Mouse (Mus musculus): Measurements from ENCODE around the gene Pttg1ip.
A peak's percentile ranks its signal among the peaks of the same experiment; 100 is the strongest.

The Pttg1ip gene

GRCm38 (mm10) chr10:77605908-77606826, 24.6 kb downstream of the Pttg1ip start, which contains the start of the genes Sumo3 and Gm49325:
Gene Sumo3 (plus strand): TSS chr10:77606097.
Gene Gm49325 (plus strand): TSS chr10:77606197.
- H3K4me1 ChIP-seq (replicated peaks; ENCODE audit: low read depth, low read length), result peaks cover 88% of the 10 kb centered on the region
- no peak for TF ChIP-seq POU5F1 (IDR thresholded peaks at IDR 0.05; ENCODE audit: borderline replicate concordance, low read length)
- no peak for TF ChIP-seq NANOG (IDR thresholded peaks at IDR 0.05; ENCODE audit: borderline replicate concordance, low read length)
- TF ChIP-seq CTCF (conservative IDR thresholded peaks at IDR 0.05; ENCODE audit: low read length), result no peak
- H3K4me3 ChIP-seq (replicated peaks; ENCODE audit: low read length), result peak within 1 kb of the TSS; percentile 97
- no peaks in the 10 kb centered on the region for H3K27me3 ChIP-seq (ENCODE audit: insufficient read depth, low read length)
- H3K9me3 ChIP-seq (ENCODE audit: low read length), result no peaks in the 10 kb centered on the region
- H3K36me3 ChIP-seq (ENCODE audit: insufficient read depth, low read length), result peaks cover 38% of the 10 kb centered on the region

GRCm38 (mm10) chr10:77606855-77607254, 25.3 kb downstream of the Pttg1ip start:
- H3K4me1 ChIP-seq (replicated peaks; ENCODE audit: low read depth, low read length), result peaks cover 88% of the 10 kb centered on the region
- peaks cover 45% of the 10 kb centered on the region for H3K36me3 ChIP-seq (ENCODE audit: insufficient read depth, low read length)
- TF ChIP-seq NANOG (IDR thresholded peaks at IDR 0.05; ENCODE audit: borderline replicate concordance, low read length), result no peak
- TF ChIP-seq CTCF (conservative IDR thresholded peaks at IDR 0.05; ENCODE audit: low read length), result no peak
- no peak for TF ChIP-seq POU5F1 (IDR thresholded peaks at IDR 0.05; ENCODE audit: borderline replicate concordance, low read length)
- no peaks in the 10 kb centered on the region for H3K27me3 ChIP-seq (ENCODE audit: insufficient read depth, low read length)
- H3K4me3 ChIP-seq (replicated peaks; ENCODE audit: low read length), result peak overlapping the region; percentile 97
- no peaks in the 10 kb centered on the region for H3K9me3 ChIP-seq (ENCODE audit: low read length)

GRCm38 (mm10) chr10:77607441-77607840, 25.9 kb downstream of the Pttg1ip start:
- H3K4me1 ChIP-seq (replicated peaks; ENCODE audit: low read depth, low read length), result peaks cover 88% of the 10 kb centered on the region
- TF ChIP-seq POU5F1 (IDR thresholded peaks at IDR 0.05; ENCODE audit: borderline replicate concordance, low read length), result no peak
- no peak for TF ChIP-seq NANOG (IDR thresholded peaks at IDR 0.05; ENCODE audit: borderline replicate concordance, low read length)
- TF ChIP-seq CTCF (conservative IDR thresholded peaks at IDR 0.05; ENCODE audit: low read length), result no peak

GRCm38 (mm10) chr10:77608589-77608988, 27.1 kb downstream of the Pttg1ip start:
- H3K9me3 ChIP-seq (ENCODE audit: low read length), result no peaks in the 10 kb centered on the region
- no peaks in the 10 kb centered on the region for H3K27me3 ChIP-seq (ENCODE audit: insufficient read depth, low read length)
- peak overlapping the region; percentile 97 for H3K4me3 ChIP-seq (replicated peaks; ENCODE audit: low read length)
- TF ChIP-seq CTCF (conservative IDR thresholded peaks at IDR 0.05; ENCODE audit: low read length), result no peak
- no peak for TF ChIP-seq POU5F1 (IDR thresholded peaks at IDR 0.05; ENCODE audit: borderline replicate concordance, low read length)
- no peak for TF ChIP-seq NANOG (IDR thresholded peaks at IDR 0.05; ENCODE audit: borderline replicate concordance, low read length)
- H3K4me1 ChIP-seq (replicated peaks; ENCODE audit: low read depth, low read length), result peaks cover 87% of the 10 kb centered on the region
- peaks cover 62% of the 10 kb centered on the region for H3K36me3 ChIP-seq (ENCODE audit: insufficient read depth, low read length)

More at GRCm38 (mm10) chr10:77607441-77607840, 25.9 kb downstream of the Pttg1ip start:
- Histone ChIP-seq H3K4me3 (replicated peaks; ENCODE audit: low read length) (peak overlapping the region; percentile 97), H3K9me3 (ENCODE audit: low read length) (no peaks in the 10 kb centered on the region), H3K36me3 (ENCODE audit: insufficient read depth, low read length) (peaks cover 51% of the 10 kb centered on the region), H3K27me3 (ENCODE audit: insufficient read depth, low read length) (no peaks in the 10 kb centered on the region)

GRCm38 (mm10) chr10:77610221-77610961, 28.9 kb downstream of the Pttg1ip start:
- TF ChIP-seq POU5F1 (IDR thresholded peaks at IDR 0.05; ENCODE audit: borderline replicate concordance, low read length) (no peak), NANOG (IDR thresholded peaks at IDR 0.05; ENCODE audit: borderline replicate concordance, low read length) (no peak), CTCF (conservative IDR thresholded peaks at IDR 0.05; ENCODE audit: low read length) (no peak)
- H3K27me3 ChIP-seq (ENCODE audit: insufficient read depth, low read length), result no peaks in the 10 kb centered on the region
- H3K9me3 ChIP-seq (ENCODE audit: low read length), result no peaks in the 10 kb centered on the region
- peaks cover 77% of the 10 kb centered on the region for H3K4me1 ChIP-seq (replicated peaks; ENCODE audit: low read depth, low read length)
- peaks cover 80% of the 10 kb centered on the region for H3K36me3 ChIP-seq (ENCODE audit: insufficient read depth, low read length)
- peak overlapping the region; percentile 57 for H3K4me3 ChIP-seq (replicated peaks; ENCODE audit: low read length)

GRCm38 (mm10) chr10:77613409-77613808, 31.9 kb downstream of the Pttg1ip start:
- Histone ChIP-seq H3K27me3 (ENCODE audit: insufficient read depth, low read length) (no peaks in the 10 kb centered on the region), H3K4me1 (replicated peaks; ENCODE audit: low read depth, low read length) (peaks cover 67% of the 10 kb centered on the region), H3K36me3 (ENCODE audit: insufficient read depth, low read length) (peaks cover 97% of the 10 kb centered on the region), H3K9me3 (ENCODE audit: low read length) (no peaks in the 10 kb centered on the region), H3K4me3 (replicated peaks; ENCODE audit: low read length) (no peak overlapping the region)
- TF ChIP-seq POU5F1 (IDR thresholded peaks at IDR 0.05; ENCODE audit: borderline replicate concordance, low read length), result no peak
- TF ChIP-seq NANOG (IDR thresholded peaks at IDR 0.05; ENCODE audit: borderline replicate concordance, low read length), result no peak
- TF ChIP-seq CTCF (conservative IDR thresholded peaks at IDR 0.05; ENCODE audit: low read length), result no peak

GRCm38 (mm10) chr10:77615647-77616046, 34.1 kb downstream of the Pttg1ip start:
- Histone ChIP-seq H3K27me3 (ENCODE audit: insufficient read depth, low read length) (no peaks in the 10 kb centered on the region), H3K4me3 (replicated peaks; ENCODE audit: low read length) (no peak overlapping the region), H3K36me3 (ENCODE audit: insufficient read depth, low read length) (peaks cover 96% of the 10 kb centered on the region), H3K4me1 (replicated peaks; ENCODE audit: low read depth, low read length) (peaks cover 49% of the 10 kb centered on the region), H3K9me3 (ENCODE audit: low read length) (no peaks in the 10 kb centered on the region)
- TF ChIP-seq POU5F1 (IDR thresholded peaks at IDR 0.05; ENCODE audit: borderline replicate concordance, low read length), result no peak
- TF ChIP-seq CTCF (conservative IDR thresholded peaks at IDR 0.05; ENCODE audit: low read length), result no peak
- no peak for TF ChIP-seq NANOG (IDR thresholded peaks at IDR 0.05; ENCODE audit: borderline replicate concordance, low read length)

GRCm38 (mm10) chr10:77616166-77616565, 34.6 kb downstream of the Pttg1ip start:
- H3K9me3 ChIP-seq (ENCODE audit: low read length), result no peaks in the 10 kb centered on the region
- peaks cover 46% of the 10 kb centered on the region for H3K4me1 ChIP-seq (replicated peaks; ENCODE audit: low read depth, low read length)
- H3K27me3 ChIP-seq (ENCODE audit: insufficient read depth, low read length), result no peaks in the 10 kb centered on the region
- H3K36me3 ChIP-seq (ENCODE audit: insufficient read depth, low read length), result peaks cover 90% of the 10 kb centered on the region
- no peak overlapping the region for H3K4me3 ChIP-seq (replicated peaks; ENCODE audit: low read length)
- TF ChIP-seq CTCF (conservative IDR thresholded peaks at IDR 0.05; ENCODE audit: low read length) (peak; percentile 56), NANOG (IDR thresholded peaks at IDR 0.05; ENCODE audit: borderline replicate concordance, low read length) (no peak)

Data from E14TG2a.4 (cell line).